Mouse (Mus musculus): ENCODE data around the gene Snap47. TPM values are rescaled to one million over a fixed set of nuclear protein-coding genes. Genes with fewer than 3 reads are reported as not detected.

The Snap47 gene
- polyA plus RNA-seq, 1 experiment from 2014 or later = 119 TPM

- WGBS = 40% methylated on average over 5 of the region's 5 CpGs
- H3K9ac ChIP-seq (replicated peaks; ENCODE audit: low read length) = no peak overlapping the region
- no peak overlapping the region for H3K4me2 ChIP-seq (replicated peaks; ENCODE audit: low read depth, low read length)
- peaks cover 51% of the 10 kb centered on the region for H3K36me3 ChIP-seq (ENCODE audit: insufficient read depth, low read length)
- H3K4me3 ChIP-seq (ENCODE audit: low read length) = no peak overlapping the region
- no peaks in the 10 kb centered on the region for H3K27me3 ChIP-seq (ENCODE audit: insufficient read depth, low read length)
- ATAC-seq (ENCODE audit: low FRiP score, low TSS enrichment) = peak; percentile 92
- no peaks in the 10 kb centered on the region; the same call in 1 of the 2 replicates for H3K4me1 ChIP-seq (ENCODE audit: insufficient read depth, low read length)
- peak overlapping the region; percentile 3; the same call in 1 of the 2 replicates for H3K27ac ChIP-seq (ENCODE audit: low read length)
- H3K9me3 ChIP-seq (ENCODE audit: low read length) = peaks cover 15% of the 10 kb centered on the region
Observed at GRCm38 (mm10) chr11:59458973-59459372, 8.0 kb upstream of the Snap47 start.

GRCm38 (mm10) chr11:59456891-59457290, 5.9 kb upstream of the Snap47 start:
- Histone ChIP-seq H3K36me3 (ENCODE audit: insufficient read depth, low read length) (peaks cover 45% of the 10 kb centered on the region), H3K27me3 (ENCODE audit: insufficient read depth, low read length) (no peaks in the 10 kb centered on the region), H3K4me1 (ENCODE audit: insufficient read depth, low read length) (no peaks in the 10 kb centered on the region; the same call in 1 of the 2 replicates), H3K4me3 (ENCODE audit: low read length) (no peak overlapping the region), H3K4me2 (replicated peaks; ENCODE audit: low read depth, low read length) (no peak overlapping the region), H3K9me3 (ENCODE audit: low read length) (no peaks in the 10 kb centered on the region), H3K9ac (replicated peaks; ENCODE audit: low read length) (no peak overlapping the region), H3K27ac (ENCODE audit: low read length) (no peak overlapping the region)
- 92% methylated on average over 2 of the region's 2 CpGs for WGBS
- ATAC-seq (ENCODE audit: low FRiP score, low TSS enrichment) = no peak

- 95% methylated on average over 2 of the region's 2 CpGs for WGBS
- Histone ChIP-seq H3K27me3 (ENCODE audit: insufficient read depth, low read length) (no peaks in the 10 kb centered on the region), H3K4me2 (replicated peaks; ENCODE audit: low read depth, low read length) (no peak overlapping the region), H3K4me3 (ENCODE audit: low read length) (no peak overlapping the region), H3K9me3 (ENCODE audit: low read length) (no peaks in the 10 kb centered on the region), H3K9ac (replicated peaks; ENCODE audit: low read length) (no peak overlapping the region), H3K36me3 (ENCODE audit: insufficient read depth, low read length) (peaks cover 43% of the 10 kb centered on the region), H3K4me1 (ENCODE audit: insufficient read depth, low read length) (peaks cover 2% of the 10 kb centered on the region; the same call in 1 of the 2 replicates), H3K27ac (ENCODE audit: low read length) (no peak overlapping the region)
- no peak for ATAC-seq (ENCODE audit: low FRiP score, low TSS enrichment)
Observed at GRCm38 (mm10) chr11:59456346-59456745, 5.4 kb upstream of the Snap47 start.

GRCm38 (mm10) chr11:59450230-59450771, 685 bp downstream of the Snap47 start:
- WGBS = under 1% methylated on average over 38 of the region's 38 CpGs
- H3K27ac ChIP-seq (ENCODE audit: low read length) = peak overlapping the region; percentile 87
- H3K4me2 ChIP-seq (replicated peaks; ENCODE audit: low read depth, low read length) = peak overlapping the region; percentile 73

GRCm38 (mm10) chr11:59449741-59450229, 1.2 kb downstream of the Snap47 start, which contains the start of gene Jmjd4:
Gene Jmjd4 (plus strand): TSS chr11:59450045.
- Histone ChIP-seq H3K4me2 (replicated peaks; ENCODE audit: low read depth, low read length) (peak within 1 kb of the TSS; percentile 73), H3K27me3 (ENCODE audit: insufficient read depth, low read length) (no peaks in the 10 kb centered on the region), H3K27ac (ENCODE audit: low read length) (peak within 1 kb of the TSS; percentile 87), H3K9me3 (ENCODE audit: low read length) (no peaks in the 10 kb centered on the region), H3K9ac (replicated peaks; ENCODE audit: low read length) (peak within 1 kb of the TSS; percentile 87), H3K4me3 (ENCODE audit: low read length) (peak within 1 kb of the TSS; percentile 87), H3K4me1 (ENCODE audit: insufficient read depth, low read length) (peaks cover 17% of the 10 kb centered on the region), H3K36me3 (ENCODE audit: insufficient read depth, low read length) (peaks cover 23% of the 10 kb centered on the region)
- under 1% methylated on average over 40 of the region's 40 CpGs for WGBS
- peak; percentile 97 for ATAC-seq (ENCODE audit: low FRiP score, low TSS enrichment)

More at GRCm38 (mm10) chr11:59450230-59450771, 685 bp downstream of the Snap47 start:
- peak overlapping the region; percentile 87 for H3K9ac ChIP-seq (replicated peaks; ENCODE audit: low read length)
- no peaks in the 10 kb centered on the region for H3K9me3 ChIP-seq (ENCODE audit: low read length)
- H3K36me3 ChIP-seq (ENCODE audit: insufficient read depth, low read length) = peaks cover 28% of the 10 kb centered on the region
- peak; percentile 66 for ATAC-seq (ENCODE audit: low FRiP score, low TSS enrichment)
- no peaks in the 10 kb centered on the region for H3K27me3 ChIP-seq (ENCODE audit: insufficient read depth, low read length)
- H3K4me1 ChIP-seq (ENCODE audit: insufficient read depth, low read length) = peaks cover 17% of the 10 kb centered on the region
- peak overlapping the region; percentile 87 for H3K4me3 ChIP-seq (ENCODE audit: low read length)

- Histone ChIP-seq H3K9me3 (ENCODE audit: low read length) (no peaks in the 10 kb centered on the region), H3K4me3 (ENCODE audit: low read length) (no peak overlapping the region), H3K4me2 (replicated peaks; ENCODE audit: low read depth, low read length) (no peak overlapping the region), H3K36me3 (ENCODE audit: insufficient read depth, low read length) (peaks cover 3% of the 10 kb centered on the region; the same call in 1 of the 2 replicates), H3K27ac (ENCODE audit: low read length) (no peak overlapping the region), H3K9ac (replicated peaks; ENCODE audit: low read length) (no peak overlapping the region), H3K4me1 (ENCODE audit: insufficient read depth, low read length) (no peaks in the 10 kb centered on the region), H3K27me3 (ENCODE audit: insufficient read depth, low read length) (no peaks in the 10 kb centered on the region)
- ATAC-seq (ENCODE audit: low FRiP score, low TSS enrichment) = no peak
Observed at GRCm38 (mm10) chr11:59443102-59443501, 7.9 kb downstream of the Snap47 start.

GRCm38 (mm10) chr11:59437954-59438353, 13.0 kb downstream of the Snap47 start:
- no peak for ATAC-seq (ENCODE audit: low FRiP score, low TSS enrichment)
- Histone ChIP-seq H3K27ac (ENCODE audit: low read length) (no peak overlapping the region), H3K36me3 (ENCODE audit: insufficient read depth, low read length) (peaks cover 27% of the 10 kb centered on the region), H3K9me3 (ENCODE audit: low read length) (peaks cover 10% of the 10 kb centered on the region), H3K4me2 (replicated peaks; ENCODE audit: low read depth, low read length) (no peak overlapping the region), H3K27me3 (ENCODE audit: insufficient read depth, low read length) (no peaks in the 10 kb centered on the region), H3K4me1 (ENCODE audit: insufficient read depth, low read length) (no peaks in the 10 kb centered on the region), H3K4me3 (ENCODE audit: low read length) (no peak overlapping the region), H3K9ac (replicated peaks; ENCODE audit: low read length) (no peak overlapping the region)
- 91% methylated on average over 12 of the region's 12 CpGs for WGBS

- no peak for ATAC-seq (ENCODE audit: low FRiP score, low TSS enrichment)
- Histone ChIP-seq H3K4me3 (ENCODE audit: low read length) (no peak overlapping the region), H3K4me2 (replicated peaks; ENCODE audit: low read depth, low read length) (no peak overlapping the region), H3K9me3 (ENCODE audit: low read length) (peaks cover 7% of the 10 kb centered on the region), H3K36me3 (ENCODE audit: insufficient read depth, low read length) (peaks cover 28% of the 10 kb centered on the region), H3K27me3 (ENCODE audit: insufficient read depth, low read length) (no peaks in the 10 kb centered on the region), H3K9ac (replicated peaks; ENCODE audit: low read length) (no peak overlapping the region), H3K4me1 (ENCODE audit: insufficient read depth, low read length) (no peaks in the 10 kb centered on the region), H3K27ac (ENCODE audit: low read length) (no peak overlapping the region)
- 53% methylated on average over 3 of the region's 3 CpGs for WGBS
Observed at GRCm38 (mm10) chr11:59432261-59432660, 18.7 kb downstream of the Snap47 start.

GRCm38 (mm10) chr11:59429959-59430358, 21.0 kb downstream of the Snap47 start:
- Histone ChIP-seq H3K4me3 (ENCODE audit: low read length) (no peak overlapping the region), H3K4me1 (ENCODE audit: insufficient read depth, low read length) (no peaks in the 10 kb centered on the region), H3K4me2 (replicated peaks; ENCODE audit: low read depth, low read length) (no peak overlapping the region), H3K36me3 (ENCODE audit: insufficient read depth, low read length) (peaks cover 29% of the 10 kb centered on the region), H3K27ac (ENCODE audit: low read length) (no peak overlapping the region), H3K9ac (replicated peaks; ENCODE audit: low read length) (no peak overlapping the region), H3K27me3 (ENCODE audit: insufficient read depth, low read length) (no peaks in the 10 kb centered on the region), H3K9me3 (ENCODE audit: low read length) (no peaks in the 10 kb centered on the region)
- WGBS = 93% methylated on average over 1 of the region's 1 CpGs
- no peak for ATAC-seq (ENCODE audit: low FRiP score, low TSS enrichment)

- Histone ChIP-seq H3K9ac (replicated peaks; ENCODE audit: low read length) (no peak overlapping the region), H3K36me3 (ENCODE audit: insufficient read depth, low read length) (peaks cover 31% of the 10 kb centered on the region), H3K4me2 (replicated peaks; ENCODE audit: low read depth, low read length) (no peak overlapping the region), H3K9me3 (ENCODE audit: low read length) (no peaks in the 10 kb centered on the region), H3K4me1 (ENCODE audit: insufficient read depth, low read length) (no peaks in the 10 kb centered on the region), H3K4me3 (ENCODE audit: low read length) (no peak overlapping the region), H3K27me3 (ENCODE audit: insufficient read depth, low read length) (no peaks in the 10 kb centered on the region), H3K27ac (ENCODE audit: low read length) (no peak overlapping the region)
- 85% methylated on average over 9 of the region's 9 CpGs for WGBS
- no peak for ATAC-seq (ENCODE audit: low FRiP score, low TSS enrichment)
Observed at GRCm38 (mm10) chr11:59428057-59428660, 22.8 kb downstream of the Snap47 start.
